Mouse (Mus musculus) hindbrain, postnatal 0 days (tissue): ENCODE measurements at regions not wholly inside any gene's neighbourhood (a gene's known extent, or its start where the extent isn't known, plus 50 kb on each side); places are given as distances from the start of the nearest gene placed in this dataset.

Experiments
- ATAC-seq: fragments of 200-750 bp; cut with Nextera tagmentation; 2 replicates; pipeline ENCODE4 v1.8.0; 2017; ENCODE audit warnings: mild to moderate bottlenecking, moderate TSS enrichment, moderate library complexity
- DNase-seq: peaks from one replicate; pipeline ENCODE4 v3.0.0-alpha.2; 2015; ENCODE audit warnings: low spot score
- H3K27ac ChIP-seq: fragments of 300-500 bp; sonication (generic); 2 replicates; pipeline ENCODE4 v1.5.1; 2014; ENCODE audit warnings: mild to moderate bottlenecking
- H3K27me3 ChIP-seq: fragments of 300-500 bp; sonication (generic); 2 replicates; pipeline ENCODE4 v1.6.1; 2014; ENCODE audit warnings: low read length, mixed read lengths; ENCODE audit not compliant: insufficient read depth
- H3K36me3 ChIP-seq: fragments of 300-500 bp; sonication (generic); 2 replicates; pipeline ENCODE4 v1.6.1; 2014; ENCODE audit warnings: low read length, mixed read lengths; ENCODE audit not compliant: insufficient read depth
- H3K4me1 ChIP-seq: fragments of 300-500 bp; sonication (generic); 2 replicates; pipeline ENCODE4 v1.6.1; 2014; ENCODE audit warnings: antibody characterized with exemption, low read length, mixed read lengths; ENCODE audit not compliant: insufficient read depth
- H3K4me2 ChIP-seq: fragments of 300-500 bp; sonication (generic); 2 replicates; pipeline ENCODE4 v1.6.1; 2014; ENCODE audit warnings: low read depth, mild to moderate bottlenecking, low read length, moderate library complexity, mixed read lengths
- H3K4me3 ChIP-seq: fragments of 300-500 bp; sonication (generic); 2 replicates; pipeline ENCODE4 v1.5.1; 2014; ENCODE audit warnings: low read length
- H3K9ac ChIP-seq: fragments of 300-500 bp; sonication (generic); replicated peaks from 2 replicates; pipeline ENCODE4 v1.6.1; 2014; ENCODE audit warnings: mild to moderate bottlenecking, low read length, moderate library complexity, mixed read lengths
- H3K9me3 ChIP-seq: fragments of 300-500 bp; sonication (generic); 2 replicates; pipeline ENCODE4 v1.6.1; 2016; ENCODE audit warnings: low read length, mixed read lengths
- CTCF ChIP-seq: IDR thresholded peaks from 2 replicates; pipeline ENCODE4 v1.5.1; 2016; ENCODE audit warnings: antibody characterized with exemption, control low read depth, low read depth
- WGBS: fragments of 180-500 bp; shearing (Covaris S2); extraction: QIAGEN DNeasy Blood & Tissue Kit; methylation state at CpG from one replicate; pipeline ENCODE4 v1.1.7; 2014; 5-methylcytosine and 5-hydroxymethylcytosine counted together

DNA sequence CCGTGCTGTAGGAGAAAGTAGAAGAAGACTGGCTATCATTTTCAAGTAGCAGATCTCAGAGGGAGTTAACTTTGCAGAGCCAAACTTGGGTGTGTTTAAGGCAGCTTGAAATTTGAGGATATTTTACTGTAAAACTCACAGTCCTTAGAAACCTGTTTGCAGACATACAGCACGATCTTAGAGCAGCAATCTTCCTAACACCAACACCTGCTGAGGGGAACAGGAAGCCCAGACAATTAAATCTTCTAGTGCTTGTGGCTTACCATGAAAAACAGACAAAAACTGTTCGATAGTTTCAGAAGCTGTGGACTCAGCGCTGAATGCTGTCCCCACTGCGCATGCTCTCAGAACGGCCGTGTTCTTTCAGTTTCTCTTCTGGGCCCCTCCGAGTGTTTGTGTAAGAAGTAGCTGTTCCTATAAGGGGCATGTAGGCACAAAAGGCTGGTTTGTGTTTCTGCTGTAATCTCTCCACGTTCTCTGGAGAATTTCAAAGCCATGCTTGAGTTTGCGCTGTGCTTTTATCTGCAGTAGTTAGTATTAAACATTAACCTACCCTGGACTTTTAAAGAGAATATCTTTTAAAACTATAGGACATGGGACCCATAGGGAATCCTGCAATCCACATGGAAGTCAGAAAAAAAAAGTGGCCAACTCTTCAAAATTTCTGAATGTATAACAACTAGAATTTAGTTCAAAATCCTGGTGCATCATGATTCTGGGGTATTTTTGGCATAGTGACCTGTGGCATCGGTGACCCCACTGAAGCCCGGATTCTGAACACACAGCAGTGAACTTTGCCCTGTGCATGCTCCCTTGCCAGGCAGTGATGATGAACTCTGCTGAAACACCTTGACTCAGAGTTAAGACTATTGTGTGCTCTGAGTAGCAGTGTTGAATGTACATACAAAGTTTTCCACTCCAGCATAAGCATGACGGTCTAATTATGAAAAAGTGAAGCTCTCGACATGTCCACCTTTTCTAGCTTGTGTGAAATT is 584.4 kb downstream of the Etnk1 start:
- no peak for DNase-seq
- TF ChIP-seq CTCF: no peak
- Histone ChIP-seq H3K36me3 (no peaks in the 10 kb centered on the region), H3K9ac (no peak overlapping the region), H3K27ac (no peak overlapping the region), H3K9me3 (no peaks in the 10 kb centered on the region), H3K4me3 (no peak overlapping the region), H3K27me3 (no peaks in the 10 kb centered on the region), H3K4me1 (no peaks in the 10 kb centered on the region), H3K4me2 (no peak overlapping the region; the same call in 1 of the 2 replicates)
- ATAC-seq: no peak
- 78% methylated on average over 14 of the region's 14 CpGs for WGBS

DNA sequence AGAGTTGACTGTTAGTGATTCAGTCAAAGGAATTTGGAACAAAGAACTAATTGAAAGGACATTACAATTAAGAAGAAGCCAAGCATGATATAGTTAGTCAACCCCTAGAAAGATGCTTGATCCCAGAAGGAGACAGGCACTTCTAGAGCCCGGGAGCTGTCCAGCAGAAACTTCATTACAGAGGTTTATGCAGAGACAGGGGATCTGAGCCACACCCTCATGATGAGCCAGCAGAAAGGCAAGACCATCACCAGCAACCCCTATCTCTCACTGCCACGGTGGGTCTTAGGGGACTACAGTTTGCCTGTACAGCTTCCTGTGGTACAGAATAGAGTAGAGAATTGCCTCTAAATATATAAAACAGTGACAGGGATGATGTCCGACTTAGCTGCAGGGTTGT is 590.4 kb downstream of the Etnk1 start:
- no peak overlapping the region for H3K9ac ChIP-seq

DNA sequence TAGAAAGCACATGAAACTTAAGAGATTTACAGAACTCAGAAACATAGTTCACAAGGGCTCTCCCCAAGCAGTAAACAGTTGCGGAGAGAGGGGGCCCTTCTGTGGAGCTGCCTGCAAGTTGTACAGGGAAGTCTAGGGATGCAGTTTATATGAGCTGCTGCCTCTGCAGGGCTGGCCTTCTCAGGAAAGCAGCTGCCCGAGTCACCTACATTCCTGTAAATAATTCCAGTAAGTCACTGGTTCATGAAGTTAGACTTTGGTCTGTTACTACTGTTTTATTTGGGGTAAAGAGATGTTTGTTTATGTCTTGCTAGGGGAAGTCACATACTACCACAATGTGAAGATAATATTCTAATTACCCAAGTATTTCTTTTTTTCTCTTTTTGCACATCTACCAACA is 601.1 kb downstream of the Etnk1 start:
- Histone ChIP-seq H3K9me3 (peaks cover 7% of the 10 kb centered on the region; the same call in 1 of the 2 replicates), H3K4me1 (no peaks in the 10 kb centered on the region), H3K36me3 (no peaks in the 10 kb centered on the region), H3K4me3 (no peak overlapping the region), H3K9ac (no peak overlapping the region), H3K4me2 (no peak overlapping the region), H3K27ac (no peak overlapping the region), H3K27me3 (no peaks in the 10 kb centered on the region)
- 83% methylated on average over 2 of the region's 2 CpGs for WGBS
- TF ChIP-seq CTCF: no peak
- no peak for DNase-seq
- no peak for ATAC-seq

More for the DNA sequence above, 590.4 kb downstream of the Etnk1 start:
- Histone ChIP-seq H3K4me3 (no peak overlapping the region), H3K27ac (no peak overlapping the region), H3K9me3 (no peaks in the 10 kb centered on the region), H3K36me3 (no peaks in the 10 kb centered on the region), H3K27me3 (no peaks in the 10 kb centered on the region), H3K4me1 (no peaks in the 10 kb centered on the region), H3K4me2 (no peak overlapping the region)
- TF ChIP-seq CTCF: no peak
- no peak for ATAC-seq
- WGBS: 67% methylated on average over 3 of the region's 3 CpGs
- no peak for DNase-seq
